Mouse (Mus musculus) CH12F3 (cell line): Measurements from ENCODE around the gene Rnf114.

Experiments used
- in situ Hi-C: fragments of 300-500 bp; cut with MboI; formaldehyde crosslinking; loops from 2 replicates; pipeline ENCODE4 v1.14.3; 2020; ENCODE audit warnings: low sequenced_read_pairs

Gene Rnf114

DNA sequence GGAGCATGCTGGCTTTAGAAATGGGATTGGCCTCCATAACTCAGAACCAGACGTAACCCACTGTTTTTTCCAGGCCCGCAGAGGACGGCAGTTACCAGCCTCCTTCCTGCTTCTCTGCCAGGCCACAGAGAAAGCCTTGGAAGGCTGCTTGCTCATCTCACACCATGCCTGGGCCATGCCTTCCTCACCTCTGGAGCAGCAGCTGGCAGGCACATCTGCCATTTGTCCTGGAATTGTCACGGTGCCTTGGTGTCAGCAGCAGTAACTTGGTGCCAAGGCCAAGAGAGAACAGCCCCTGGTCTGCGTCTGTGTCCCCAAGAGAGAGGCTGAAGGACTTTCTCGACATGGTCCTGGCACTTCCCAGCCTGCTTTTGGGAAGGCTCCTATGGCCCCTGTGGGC is 18.2 kb upstream of the Rnf114 start:
- in situ Hi-C loops = no loop called here

DNA sequence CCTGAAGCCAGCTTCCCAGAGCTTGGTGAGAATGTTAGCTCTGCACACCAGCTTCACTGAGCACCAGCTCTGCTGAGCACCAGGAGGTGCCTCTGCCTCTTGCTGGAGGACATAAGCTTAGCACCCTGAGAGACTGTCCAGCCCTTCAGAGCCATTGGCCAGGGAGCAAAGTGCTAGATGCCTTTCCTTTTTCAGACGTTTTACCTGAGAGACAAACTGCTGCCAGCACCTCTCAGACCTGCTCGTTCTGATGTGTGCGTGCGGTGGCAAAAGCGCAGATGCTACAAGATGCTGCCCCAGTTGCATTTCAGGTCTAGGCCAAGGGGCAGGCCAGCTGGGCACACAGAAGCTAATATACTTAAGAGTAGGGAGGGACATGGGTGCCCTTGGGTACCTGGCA is 16.8 kb upstream of the Rnf114 start:
- in situ Hi-C loops = no loop called here

DNA sequence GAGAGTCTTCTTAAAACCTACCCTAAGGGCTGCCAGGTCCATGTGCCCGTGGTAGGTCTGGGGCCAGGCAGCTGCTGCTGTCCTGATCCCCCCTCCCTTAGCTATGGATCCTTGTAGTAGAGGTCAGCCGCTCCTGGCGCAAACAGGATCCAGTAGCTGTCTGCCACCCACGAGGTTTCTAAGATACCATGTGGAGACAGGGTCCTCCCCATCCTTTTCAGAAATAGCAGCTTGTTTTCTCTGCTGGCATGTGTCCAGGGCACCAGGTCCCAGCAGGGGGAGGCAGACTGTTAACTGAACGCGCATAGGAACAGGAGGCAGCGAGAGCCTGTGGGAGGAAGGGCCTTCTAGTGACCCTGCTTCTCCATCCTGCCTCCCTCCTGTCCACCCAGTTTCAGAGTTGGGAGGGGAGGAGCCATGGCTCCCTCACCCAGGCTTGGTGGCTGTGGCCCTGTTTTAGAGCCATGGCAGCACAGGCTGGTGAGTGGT is 16.2 kb upstream of the Rnf114 start:
- in situ Hi-C loops = no loop called here

DNA sequence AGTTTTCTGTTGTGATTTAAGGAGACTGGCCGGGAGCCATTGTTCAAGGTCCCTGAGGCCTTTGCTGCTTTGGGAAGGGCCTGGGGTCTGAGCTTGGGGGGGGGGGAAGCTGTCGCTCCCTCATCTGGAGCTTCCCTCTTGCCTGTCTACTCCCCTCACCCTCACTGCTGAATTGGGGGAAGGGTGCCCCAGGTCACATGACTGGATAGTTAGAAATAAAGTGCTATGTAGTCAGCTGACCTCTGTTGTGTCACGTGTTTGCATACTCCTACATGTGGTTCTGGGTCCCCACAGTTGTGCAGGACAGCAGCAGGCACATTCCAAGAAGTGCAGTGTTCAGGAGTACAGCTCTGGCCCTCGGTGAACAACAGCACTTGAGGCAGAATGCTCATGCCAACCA is 15.7 kb upstream of the Rnf114 start:
- in situ Hi-C loops = no loop called here

DNA sequence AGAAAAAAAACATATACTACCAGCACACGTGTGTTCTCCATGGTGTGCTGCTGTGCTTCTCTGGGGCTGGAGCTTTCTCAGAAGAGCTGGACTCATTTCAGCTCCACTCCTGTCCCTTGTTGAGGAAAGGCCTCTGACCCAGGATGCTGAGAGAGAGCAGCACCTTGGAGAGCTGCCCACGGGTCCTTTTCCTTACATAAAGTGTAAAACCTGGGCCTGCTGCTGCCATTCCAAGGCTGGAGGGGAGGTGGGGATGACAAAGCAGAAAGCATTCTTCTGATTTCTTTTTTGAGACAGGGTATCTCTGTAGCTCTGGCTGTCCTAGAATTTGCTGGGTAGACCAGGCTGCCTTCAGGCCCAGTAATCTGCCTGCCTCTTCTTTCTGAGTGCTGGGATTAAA is 14.3 kb upstream of the Rnf114 start:
- in situ Hi-C loops = no loop called here

DNA sequence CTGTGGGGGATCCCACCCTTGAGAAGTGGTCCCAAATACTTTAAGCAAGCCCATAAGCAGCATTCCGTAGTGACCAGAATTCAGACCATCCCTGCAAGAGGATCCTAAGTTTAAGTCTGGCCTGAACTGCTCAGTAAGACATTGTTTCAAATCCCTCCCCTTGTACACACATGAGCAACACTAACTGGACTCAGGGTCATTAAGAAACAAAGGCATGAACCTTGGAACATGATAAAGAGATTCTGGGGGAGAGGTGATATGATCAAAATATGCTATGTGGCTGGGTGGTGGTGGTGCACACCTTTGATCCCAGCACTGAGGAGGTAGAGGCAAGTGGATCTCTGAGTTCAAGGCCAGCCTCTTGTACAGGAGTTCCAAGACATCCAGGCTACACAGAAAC is 12.9 kb upstream of the Rnf114 start:
- in situ Hi-C loops = no loop called here

DNA sequence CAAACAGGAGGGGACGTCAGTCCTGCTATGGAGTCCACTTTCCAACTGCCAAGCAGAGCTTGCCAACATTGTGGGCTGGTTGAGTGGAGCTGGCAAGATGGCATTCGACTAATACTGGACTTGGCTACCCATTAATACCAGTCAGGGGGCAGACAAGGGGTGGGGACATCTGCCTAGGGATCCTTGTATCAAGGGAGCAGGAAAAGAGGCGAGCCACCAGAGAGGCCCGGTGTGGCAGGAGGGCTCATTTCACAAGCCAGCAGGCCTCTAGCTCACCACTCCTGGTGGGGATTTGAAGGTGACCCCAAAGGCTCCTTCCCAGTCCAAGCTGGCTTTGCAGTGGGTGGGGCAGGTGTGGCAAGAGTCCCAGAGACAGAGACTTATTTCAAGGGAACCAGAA is 9.8 kb upstream of the Rnf114 start:
- in situ Hi-C loops = no loop called here

DNA sequence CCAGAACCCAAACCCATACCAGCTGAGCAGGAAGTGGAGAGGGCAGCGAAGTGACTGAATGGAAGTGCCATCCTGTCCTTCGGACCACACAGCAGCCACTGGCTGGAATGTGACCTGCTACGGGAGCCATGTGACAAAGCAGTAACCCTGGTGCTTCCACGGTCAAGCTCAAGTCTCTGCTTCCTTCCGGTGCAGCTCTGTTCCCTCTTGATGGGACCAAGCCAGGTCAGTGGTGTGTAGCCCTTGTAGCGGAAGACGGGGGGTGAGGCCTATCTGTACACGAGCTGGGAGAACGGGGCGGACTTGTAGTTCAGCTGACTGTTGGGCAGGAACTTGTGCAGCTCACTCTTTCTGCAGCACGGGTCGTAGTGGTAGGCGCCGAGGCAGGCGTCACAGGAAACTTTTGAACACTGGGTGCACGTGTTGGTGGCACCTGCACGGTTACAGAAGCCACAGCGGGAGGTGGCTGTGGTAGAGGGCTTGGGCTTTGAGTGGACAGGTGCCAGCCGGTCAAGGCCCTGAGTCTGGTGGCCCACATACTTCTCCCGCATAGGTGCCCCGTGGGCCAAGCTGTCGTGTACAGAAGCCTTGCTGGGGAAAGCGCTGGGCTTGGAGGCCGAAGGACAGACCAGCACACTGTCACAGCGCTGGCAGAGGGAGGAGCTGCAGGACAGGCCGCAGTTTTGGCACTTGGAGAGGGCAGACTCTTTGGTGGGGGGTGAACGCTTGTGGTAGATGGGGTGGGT is 9.2 kb upstream of the Rnf114 start:
- in situ Hi-C loops = no loop called here

DNA sequence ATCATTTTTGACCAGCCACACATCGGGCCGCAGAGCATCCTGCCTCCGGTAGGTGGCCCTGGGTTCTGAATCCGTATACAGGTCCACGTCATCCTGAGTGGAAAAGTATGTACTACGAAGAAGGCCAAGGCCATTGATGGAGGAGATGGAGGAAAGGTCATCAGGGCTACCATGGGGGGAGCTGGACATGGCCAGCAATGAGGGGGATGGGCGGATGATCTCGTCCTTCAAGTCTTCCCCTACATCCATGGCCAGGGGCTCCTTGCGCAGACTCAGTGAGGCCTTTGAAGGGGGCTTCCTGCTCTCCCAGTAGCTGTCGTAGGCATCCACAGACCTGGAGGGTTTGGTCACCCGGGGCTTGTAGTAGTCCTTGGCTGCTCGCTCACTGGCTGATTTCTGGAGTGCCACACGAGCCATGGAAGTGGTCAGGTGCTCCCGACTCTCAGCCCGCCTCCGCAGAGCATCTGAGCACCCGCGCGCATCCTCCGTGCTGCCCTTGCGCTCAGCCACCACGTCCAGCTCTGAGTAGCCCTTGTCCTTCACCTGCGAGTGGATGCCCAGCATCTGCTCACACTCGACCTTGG is 8.5 kb upstream of the Rnf114 start:
- in situ Hi-C loops = no loop called here

DNA sequence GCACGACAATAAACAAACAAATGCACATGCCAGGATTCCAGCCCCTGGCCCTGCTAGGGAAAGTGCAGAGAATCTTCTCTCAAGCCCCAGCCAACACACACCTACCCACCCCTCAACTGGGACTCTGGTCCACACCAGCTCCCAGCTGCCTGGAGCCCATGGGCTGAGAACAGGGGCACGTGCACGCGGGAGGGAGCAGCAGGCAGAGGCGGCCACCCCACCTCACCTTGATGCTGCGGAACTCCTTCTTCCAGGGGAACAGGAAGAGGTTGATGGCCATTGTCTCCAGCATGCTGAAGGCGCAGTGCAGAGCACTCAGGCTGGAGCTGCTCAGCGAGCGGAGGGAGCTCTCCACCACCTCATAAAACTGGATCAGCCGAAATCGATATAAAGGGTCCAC is 7.5 kb upstream of the Rnf114 start:
- in situ Hi-C loops = no loop called here

DNA sequence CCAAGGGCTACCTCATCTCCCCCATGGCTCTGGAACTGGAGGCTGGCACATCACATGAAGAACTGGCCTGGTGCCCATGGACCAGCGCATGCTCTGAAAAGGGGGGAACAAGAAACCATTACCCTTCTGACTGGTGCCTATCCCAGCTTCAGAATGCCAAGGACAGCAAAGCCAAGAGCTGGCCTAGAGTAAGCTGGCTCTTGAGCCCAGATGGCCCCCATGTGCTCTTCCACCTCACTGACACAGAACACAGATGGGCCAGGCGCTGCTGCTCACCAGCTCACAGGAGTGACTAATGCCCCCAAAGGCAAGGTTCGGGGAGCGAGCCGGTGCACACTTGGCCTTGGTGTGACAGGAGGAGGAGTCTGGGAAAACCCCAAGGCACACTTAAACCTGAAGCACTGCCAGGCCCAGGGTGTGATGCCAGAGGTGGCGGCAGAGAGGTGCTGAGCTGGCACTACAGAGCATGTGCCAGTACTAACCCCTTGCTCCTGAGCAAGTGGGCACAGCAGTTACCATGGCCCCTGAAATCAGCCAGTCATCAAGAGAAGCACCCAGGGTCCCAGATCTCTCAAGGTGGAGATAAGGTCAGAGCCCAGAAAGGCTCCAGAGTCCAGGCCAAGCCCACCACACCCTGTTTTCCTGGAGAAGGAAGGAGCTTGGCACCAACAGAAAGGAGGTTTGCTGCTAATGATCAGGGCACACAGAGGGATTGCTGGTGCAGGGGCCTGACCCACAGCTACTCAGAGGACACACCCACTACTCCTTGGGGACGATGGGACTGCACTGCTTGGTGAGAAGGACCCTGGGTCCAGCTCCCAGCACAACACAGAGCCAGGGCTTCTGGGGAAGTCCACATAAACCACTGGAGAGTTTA is 6.7 kb upstream of the Rnf114 start:
- in situ Hi-C loops = no loop called here

DNA sequence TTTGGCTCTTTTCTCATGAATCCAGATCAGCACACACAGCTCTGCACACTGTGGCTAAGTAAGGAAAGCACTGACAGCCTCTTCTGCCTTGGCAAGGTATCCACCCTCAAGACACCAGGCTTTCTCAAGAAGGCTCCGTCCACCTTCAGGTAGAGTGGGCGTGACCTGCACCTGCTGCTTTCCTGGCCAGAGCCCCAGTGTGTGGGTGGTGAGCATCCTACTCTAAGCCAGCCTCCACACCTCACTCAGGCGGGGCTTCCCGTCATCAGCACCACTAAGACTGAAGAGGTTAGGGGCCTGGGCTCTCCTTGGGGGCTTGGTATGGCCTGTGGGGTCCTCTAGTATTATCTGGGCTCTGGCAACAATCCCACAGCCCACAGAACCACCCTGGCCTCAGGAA is 5.9 kb upstream of the Rnf114 start:
- in situ Hi-C loops = no loop called here

DNA sequence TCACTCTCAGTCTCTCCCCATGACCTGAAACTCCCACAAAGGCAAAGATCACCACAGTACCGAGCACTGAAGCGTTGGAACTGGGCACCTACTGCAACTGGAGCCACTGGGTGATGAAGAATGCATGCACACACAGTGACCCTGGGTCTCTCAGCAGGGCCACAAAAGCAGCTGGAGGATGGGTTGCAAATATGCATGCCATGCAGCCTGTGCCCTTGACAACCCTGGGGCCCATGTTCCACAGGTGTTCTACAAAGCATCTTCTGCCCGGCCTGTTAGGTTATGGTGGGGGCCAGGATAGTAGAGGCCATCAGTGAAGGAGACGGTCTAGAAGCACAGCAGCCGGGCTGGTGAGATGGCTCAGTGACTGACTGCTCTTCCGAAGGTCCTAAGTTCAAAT is 4.9 kb upstream of the Rnf114 start:
- in situ Hi-C loops = no loop called here

DNA sequence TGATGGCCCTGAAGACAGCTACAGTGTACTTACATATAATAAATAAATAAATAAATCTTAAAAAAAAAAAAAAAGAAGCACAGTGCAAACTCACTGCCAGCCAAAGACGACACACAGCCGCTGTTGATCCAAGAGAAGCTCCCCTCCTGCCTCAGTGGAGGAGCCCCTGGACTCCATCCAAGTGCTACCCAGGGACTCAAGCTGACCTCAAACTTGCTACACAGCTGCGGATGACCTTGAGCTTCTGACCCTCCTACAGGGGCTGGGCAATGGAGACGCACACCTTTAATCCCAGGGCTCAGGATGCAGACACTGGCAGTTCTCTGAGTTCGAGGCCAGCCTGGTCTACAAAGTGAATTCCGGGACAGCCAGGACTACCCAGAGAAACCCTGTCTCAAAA is 4.5 kb upstream of the Rnf114 start:
- in situ Hi-C loops = no loop called here

DNA sequence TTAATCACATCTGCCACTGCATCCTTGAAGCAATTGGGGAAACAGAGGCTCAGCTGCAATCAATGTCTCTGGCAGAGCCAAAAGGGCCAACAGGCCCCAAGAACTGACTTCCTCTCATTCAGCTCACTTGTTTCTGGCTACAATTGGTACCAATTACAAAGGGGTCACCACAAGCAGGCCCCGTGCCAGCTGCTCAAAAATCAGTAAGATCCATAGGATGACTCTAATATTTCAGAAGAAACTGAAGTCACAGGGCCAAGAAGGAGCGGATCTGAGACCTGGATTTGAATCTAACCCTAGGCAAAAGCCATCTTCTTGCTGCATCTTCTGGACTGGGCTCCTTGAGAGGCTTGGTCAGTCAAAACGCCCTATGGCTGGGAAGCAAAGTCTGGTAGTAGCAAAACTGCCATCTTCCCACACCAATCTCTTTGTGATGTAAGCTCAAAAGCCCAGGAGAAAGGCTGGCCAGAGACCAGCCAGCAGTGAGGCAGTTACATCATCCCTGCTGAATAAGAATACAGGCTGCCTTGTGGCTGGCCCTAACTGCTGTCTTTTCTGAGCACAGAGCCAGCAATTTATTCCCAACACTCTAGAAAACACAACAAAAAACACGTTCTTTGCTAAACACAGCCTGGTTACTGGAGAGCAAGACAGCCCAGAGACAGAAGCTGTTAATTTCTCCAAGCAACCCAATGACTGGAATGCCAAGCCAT is 1.5 kb upstream of the Rnf114 start:
- in situ Hi-C loops = no loop called here

DNA sequence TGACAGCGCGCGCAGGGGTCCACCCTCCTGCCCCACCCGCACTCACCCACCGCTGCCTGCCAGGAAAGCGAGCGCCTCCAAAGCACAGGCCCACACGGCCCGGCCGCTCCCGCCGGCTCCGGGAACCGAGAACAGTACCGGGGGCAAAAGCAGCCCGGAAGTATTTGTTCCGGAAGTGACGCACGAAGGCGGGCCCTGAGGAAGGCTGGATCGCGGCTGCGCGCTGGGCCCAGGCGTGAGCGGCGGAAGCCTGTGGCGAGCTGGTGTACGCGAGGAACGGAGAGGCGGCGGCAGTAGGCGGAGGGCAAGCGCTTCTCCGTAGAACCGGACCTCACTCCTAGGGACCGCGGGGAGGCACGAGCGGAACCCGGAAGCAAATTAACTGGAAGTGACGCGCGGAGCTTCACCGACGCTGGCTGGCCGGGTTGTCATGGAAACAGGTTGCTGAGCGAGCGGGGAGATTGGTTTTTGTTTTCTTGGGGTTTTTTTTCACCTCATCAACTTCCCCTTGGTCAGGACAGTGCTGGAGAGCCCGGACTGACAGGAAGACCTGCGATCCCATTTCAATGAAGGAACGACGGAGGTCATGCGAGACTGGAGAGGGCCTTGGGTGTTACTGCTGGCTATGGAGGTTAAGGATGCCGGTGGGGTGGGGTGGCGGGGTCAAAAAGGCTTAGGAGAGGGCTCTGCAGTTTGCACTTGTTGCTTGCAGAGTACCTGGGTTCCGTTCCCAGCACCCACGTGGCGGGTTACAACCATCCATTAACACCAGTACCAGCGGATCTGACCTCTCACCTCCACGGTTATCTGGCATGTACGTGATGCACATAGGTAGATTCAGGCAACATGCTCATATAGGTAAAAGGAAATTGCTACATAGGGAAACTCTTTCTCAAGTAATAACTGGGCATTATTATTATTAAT is 530 bp downstream of the Rnf114 start, which contains the start of gene Spata2:
TSS of gene Spata2 (minus strand) at position 175 of the 924 bp plus-strand sequence.
- in situ Hi-C loops = no loop called here

DNA sequence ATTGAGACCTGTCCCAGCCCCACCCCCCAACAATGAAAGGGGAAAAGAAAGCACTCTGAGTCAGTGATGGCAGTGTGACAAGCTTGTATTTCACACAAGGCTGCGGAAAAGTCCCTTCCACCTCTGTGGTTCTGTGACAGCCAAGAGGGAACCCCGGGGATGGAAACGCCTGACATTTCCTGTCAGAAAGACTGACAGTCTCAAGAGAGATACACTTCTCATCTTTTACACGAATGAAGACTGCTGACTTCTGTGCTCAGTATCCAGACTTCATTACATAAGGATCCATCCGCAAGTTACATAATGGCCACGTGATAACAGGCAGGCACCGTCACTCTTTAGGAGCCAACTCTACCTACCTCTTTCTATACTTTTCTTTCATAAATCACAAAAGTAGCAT is 4.0 kb downstream of the Rnf114 start:
- in situ Hi-C loops = no loop called here

DNA sequence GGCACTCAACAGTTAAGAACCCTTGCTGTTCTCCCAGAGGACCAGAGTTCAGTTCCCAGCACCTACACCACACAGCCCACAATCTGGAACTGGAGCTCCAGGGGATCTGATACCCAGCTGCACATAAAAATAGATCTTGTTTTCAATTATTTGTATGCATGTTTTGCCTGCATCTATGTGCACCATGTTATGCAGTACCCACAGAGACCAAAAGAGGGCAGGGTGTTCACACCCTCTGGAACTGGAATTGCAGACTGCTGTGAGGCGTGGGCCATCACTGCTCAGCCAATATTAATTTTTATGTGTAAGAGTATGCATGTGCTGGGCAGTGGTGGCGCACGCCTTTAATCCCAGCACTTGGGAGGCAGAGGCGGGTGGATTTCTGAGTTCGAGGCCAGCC is 4.8 kb downstream of the Rnf114 start:
- in situ Hi-C loops = no loop called here

DNA sequence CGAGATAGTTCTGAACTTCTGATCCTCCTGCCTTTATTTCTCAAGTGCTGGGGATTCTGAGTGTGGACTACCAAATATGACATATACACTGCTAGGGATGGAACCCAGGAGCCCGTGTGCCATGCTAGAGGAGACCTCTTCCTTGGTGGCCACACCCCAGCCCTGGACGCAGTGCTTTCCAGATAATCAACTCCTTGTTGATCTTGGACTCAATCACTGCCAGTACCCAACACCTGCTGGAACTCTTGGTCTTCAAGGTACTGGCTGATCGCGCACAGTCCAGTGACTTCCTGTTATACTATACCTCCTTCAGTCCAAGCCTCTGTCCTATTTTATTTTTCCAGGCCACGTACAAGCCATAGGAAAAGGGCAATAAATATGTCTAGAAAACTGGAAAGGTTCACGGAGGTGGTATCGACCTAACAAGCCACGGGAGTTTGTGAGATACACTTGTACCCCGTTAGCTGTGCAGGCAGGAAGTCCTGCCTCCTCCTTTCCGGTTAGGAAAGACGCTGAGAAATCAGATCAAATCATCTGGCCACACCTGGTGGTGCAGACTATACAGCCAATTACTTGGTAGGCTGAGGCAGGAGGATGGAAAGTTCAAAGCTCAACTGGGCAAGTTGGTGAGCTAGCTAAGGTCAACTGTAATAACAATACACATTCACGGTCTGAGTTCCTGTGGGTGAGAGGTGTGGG is 10.3 kb downstream of the Rnf114 start:
- in situ Hi-C loops = no loop called here
